Mouse (Mus musculus) lung, embryonic 15.5 days (tissue): ENCODE measurements around the gene Slc44a4. TPM values are rescaled to one million over a fixed set of nuclear protein-coding genes. Genes with fewer than 3 reads are reported as not detected.
A peak's percentile ranks its signal among the peaks of the same experiment; 100 is the strongest.
"Not testable (repeated sequence)": the region's sequence is repeated elsewhere in the genome, so short reads cannot be mapped to it uniquely, and the experiment has no call there.

Source experiments
- ATAC-seq: fragments of 200-750 bp; cut with Nextera tagmentation; 2 replicates; pipeline ENCODE4 v1.8.0; 2017; ENCODE audit warnings: moderate number of reproducible peaks, borderline replicate concordance; ENCODE audit not compliant: low FRiP score, low TSS enrichment; ENCODE audit errors: extremely low read depth
- H3K27ac ChIP-seq: fragments of 300-500 bp; sonication (generic); 2 replicates; pipeline ENCODE4 v1.5.1; 2015; ENCODE audit warnings: moderate library complexity, mild to moderate bottlenecking, inconsistent platforms
- H3K27me3 ChIP-seq: fragments of 300-500 bp; sonication (generic); 2 replicates; pipeline ENCODE4 v1.6.1; 2015; ENCODE audit warnings: inconsistent platforms
- H3K36me3 ChIP-seq: fragments of 300-500 bp; sonication (generic); 2 replicates; pipeline ENCODE4 v1.6.1; 2015; ENCODE audit warnings: inconsistent platforms
- H3K4me1 ChIP-seq: fragments of 300-500 bp; sonication (generic); 2 replicates; pipeline ENCODE4 v1.6.1; 2015; ENCODE audit warnings: inconsistent platforms
- H3K4me2 ChIP-seq: fragments of 300-500 bp; sonication (generic); 2 replicates; pipeline ENCODE4 v1.6.1; 2015; ENCODE audit warnings: inconsistent platforms, mild to moderate bottlenecking, moderate library complexity
- H3K4me3 ChIP-seq: fragments of 300-500 bp; sonication (generic); 2 replicates; pipeline ENCODE4 v1.5.1; 2015; ENCODE audit warnings: mild to moderate bottlenecking, inconsistent platforms
- H3K9ac ChIP-seq: fragments of 300-500 bp; sonication (generic); 2 replicates; pipeline ENCODE4 v1.6.1; 2015; ENCODE audit warnings: inconsistent platforms
- H3K9me3 ChIP-seq: fragments of 300-500 bp; sonication (generic); 2 replicates; pipeline ENCODE4 v1.6.1; 2016; ENCODE audit warnings: inconsistent platforms
- WGBS: fragments of 180-500 bp; shearing (Covaris S2); methylation state at CpG from one replicate; pipeline ENCODE4 v1.1.7; 2015; 5-methylcytosine and 5-hydroxymethylcytosine counted together
- polyA plus RNA-seq: library from polyadenylated mRNA; unstranded; fragments of >200 nt; fragmentation: Nextera tagmentation; extraction: Ambion mirVana; gene quantifications from 2 replicates; pipeline ENCODE4 v1.2.1, GENCODE M21; 2015

Gene Slc44a4
- polyA plus RNA-seq, 1 experiment from 2014 or later: 1.5 TPM

GRCm38 (mm10) chr17:34970850-34971249, 56.6 kb downstream of the Slc44a4 start:
- not testable (repeated sequence) for H3K4me1 ChIP-seq, ATAC-seq
- WGBS: 28% methylated on average over 24 of the region's 37 CpGs

DNA sequence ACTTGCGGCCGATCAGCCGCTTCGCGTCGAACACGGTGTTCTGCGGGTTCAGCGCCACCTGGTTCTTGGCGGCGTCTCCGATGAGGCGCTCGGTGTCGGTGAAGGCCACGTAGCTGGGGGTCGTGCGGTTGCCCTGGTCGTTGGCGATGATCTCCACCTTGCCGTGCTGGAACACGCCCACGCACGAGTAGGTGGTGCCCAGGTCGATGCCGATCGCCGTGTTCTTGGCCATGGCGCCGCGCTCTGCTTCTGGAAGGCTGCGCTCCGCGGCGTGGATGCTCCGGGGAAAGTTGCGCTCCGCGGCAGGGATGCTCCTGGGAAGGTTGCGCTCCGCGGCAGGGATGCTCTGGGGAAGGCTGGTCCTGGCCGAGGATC, 57.4 kb downstream of the Slc44a4 start:
- Histone ChIP-seq H3K4me3 (peak overlapping the region; percentile 44), H3K4me2 (peak overlapping the region; percentile 86), H3K27me3 (peaks cover 26% of the 10 kb centered on the region)
- peak; percentile 34; the same call in 1 of the 2 replicates for ATAC-seq
- H3K9me3 ChIP-seq, H3K27ac ChIP-seq, H3K9ac ChIP-seq, H3K4me1 ChIP-seq, H3K36me3 ChIP-seq: not testable (repeated sequence)
- WGBS: under 1% methylated on average over 27 of the region's 43 CpGs

More at GRCm38 (mm10) chr17:34970850-34971249, 56.6 kb downstream of the Slc44a4 start:
- not testable (repeated sequence) for H3K9me3 ChIP-seq, H3K4me3 ChIP-seq, H3K36me3 ChIP-seq, H3K9ac ChIP-seq, H3K27ac ChIP-seq, H3K4me2 ChIP-seq
- peaks cover 26% of the 10 kb centered on the region for H3K27me3 ChIP-seq

- 2% methylated on average over 33 of the region's 33 CpGs for WGBS
- H3K9me3 ChIP-seq: not testable (repeated sequence)
Observed at GRCm38 (mm10) chr17:34972069-34972749, 57.9 kb downstream of the Slc44a4 start, which contains the start of the genes Hspa1a and Hspa1l. Gene Hspa1a, minus strand, starts transcription at chr17:34972156. Gene Hspa1l, plus strand, starts transcription at chr17:34972703.

DNA sequence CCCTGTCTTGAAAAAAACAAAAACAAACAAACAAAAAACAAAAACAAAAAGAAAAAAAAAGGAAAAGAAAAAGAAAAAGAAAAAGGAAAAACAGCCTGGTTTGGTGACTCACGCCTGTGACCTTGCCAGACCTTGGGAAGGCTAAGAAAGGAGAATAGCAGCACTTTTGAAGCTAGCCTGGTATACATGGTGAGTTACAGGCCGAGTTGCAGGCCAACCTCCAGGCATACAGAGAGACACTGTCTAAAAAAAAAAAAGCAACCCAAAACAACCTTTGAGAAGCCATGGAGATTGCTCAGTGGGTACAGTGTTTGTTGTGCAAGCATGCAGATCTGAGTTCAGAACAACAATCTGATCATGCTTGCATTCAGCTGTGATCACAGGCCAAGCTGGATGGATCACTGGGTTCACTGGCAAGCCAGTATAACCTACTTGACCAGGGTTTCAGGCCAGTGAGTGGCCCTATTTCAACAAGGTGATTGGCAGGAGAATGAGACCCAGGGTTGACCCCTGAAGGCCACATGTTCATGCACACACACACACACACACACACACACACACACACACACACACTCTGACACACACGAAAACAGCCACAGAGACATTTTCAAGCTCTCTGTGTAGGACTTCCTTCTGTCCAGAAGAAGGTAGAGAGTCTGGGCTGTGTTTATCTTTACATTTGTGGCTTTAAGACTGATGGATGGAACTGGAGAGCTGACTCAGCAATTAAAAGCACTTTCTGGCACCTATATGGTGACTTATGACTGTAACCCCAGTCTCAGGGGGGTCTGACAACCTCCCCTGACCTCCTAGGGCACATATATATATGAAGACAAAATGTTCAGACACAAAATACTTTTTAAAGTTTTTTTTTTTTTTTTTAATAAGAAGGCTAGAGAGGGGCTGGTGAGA, 61.6 kb downstream of the Slc44a4 start:
- Histone ChIP-seq H3K9me3 (no peaks in the 10 kb centered on the region), H3K9ac (no peak overlapping the region), H3K27ac (no peak overlapping the region), H3K4me3 (no peak overlapping the region), H3K36me3 (no peaks in the 10 kb centered on the region), H3K4me2 (no peak overlapping the region), H3K4me1 (peaks cover 8% of the 10 kb centered on the region), H3K27me3 (no peaks in the 10 kb centered on the region)
- no peak for ATAC-seq
- WGBS: 67% methylated on average over 3 of the region's 3 CpGs

More at GRCm38 (mm10) chr17:34972069-34972749, 57.9 kb downstream of the Slc44a4 start, which contains the start of the genes Hspa1a and Hspa1l:
- peak within 1 kb of the TSS; percentile 86 for H3K4me2 ChIP-seq
- H3K27me3 ChIP-seq: peaks cover 26% of the 10 kb centered on the region
- ATAC-seq: peak; percentile 94
- H3K4me3 ChIP-seq: peak within 1 kb of the TSS; percentile 44
- H3K9ac ChIP-seq: peak within 1 kb of the TSS; percentile 34
- H3K4me1 ChIP-seq, H3K36me3 ChIP-seq: not testable (repeated sequence)
- peak within 1 kb of the TSS; percentile 61; the same call in 1 of the 2 replicates for H3K27ac ChIP-seq

- Histone ChIP-seq H3K4me3 (no peak overlapping the region), H3K9ac (no peak overlapping the region), H3K9me3 (no peaks in the 10 kb centered on the region), H3K27ac (no peak overlapping the region), H3K4me2 (no peak overlapping the region), H3K27me3 (no peaks in the 10 kb centered on the region), H3K36me3 (no peaks in the 10 kb centered on the region), H3K4me1 (peaks cover 13% of the 10 kb centered on the region)
- no peak for ATAC-seq
- WGBS: 93% methylated on average over 20 of the region's 20 CpGs
Observed at GRCm38 (mm10) chr17:34977000-34977399, 62.7 kb downstream of the Slc44a4 start.

DNA sequence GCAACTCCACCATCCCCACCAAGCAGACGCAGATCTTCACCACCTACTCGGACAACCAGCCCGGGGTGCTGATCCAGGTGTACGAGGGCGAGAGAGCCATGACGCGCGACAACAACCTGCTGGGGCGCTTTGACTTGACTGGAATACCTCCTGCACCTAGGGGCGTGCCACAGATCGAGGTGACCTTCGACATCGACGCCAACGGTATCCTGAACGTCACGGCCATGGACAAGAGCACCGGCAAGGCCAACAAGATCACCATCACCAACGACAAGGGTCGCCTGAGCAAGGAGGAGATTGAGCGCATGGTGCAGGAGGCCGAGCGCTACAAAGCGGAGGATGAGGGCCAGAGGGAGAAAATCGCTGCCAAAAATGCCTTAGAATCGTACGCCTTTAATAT, 64.0 kb downstream of the Slc44a4 start:
- WGBS: 82% methylated on average over 27 of the region's 27 CpGs
- Histone ChIP-seq H3K27me3 (no peaks in the 10 kb centered on the region), H3K4me2 (no peak overlapping the region), H3K36me3 (no peaks in the 10 kb centered on the region), H3K4me1 (peaks cover 14% of the 10 kb centered on the region), H3K9ac (no peak overlapping the region), H3K4me3 (no peak overlapping the region), H3K27ac (no peak overlapping the region), H3K9me3 (no peaks in the 10 kb centered on the region)
- ATAC-seq: no peak

DNA sequence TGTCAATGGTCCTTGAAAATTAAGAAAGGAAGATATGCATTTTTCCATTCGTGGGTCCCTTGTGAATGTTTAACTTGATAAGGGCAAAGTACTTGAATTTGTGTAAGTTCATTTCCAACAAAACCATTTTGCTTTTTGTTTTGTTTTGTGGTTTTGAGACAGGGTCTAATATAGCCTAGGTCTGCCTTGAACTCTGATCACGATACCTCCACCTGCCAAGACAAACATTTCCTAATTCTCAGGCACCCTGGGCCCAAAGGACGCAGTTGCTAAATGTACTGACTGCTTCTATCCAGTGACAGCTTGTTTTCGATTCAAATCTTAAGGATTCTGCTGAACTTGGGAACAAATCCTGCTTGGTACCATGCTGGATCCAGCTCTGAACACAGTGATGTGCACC, 65.4 kb downstream of the Slc44a4 start:
- Histone ChIP-seq H3K27ac (no peak overlapping the region), H3K36me3 (no peaks in the 10 kb centered on the region), H3K9me3 (no peaks in the 10 kb centered on the region), H3K4me3 (no peak overlapping the region), H3K27me3 (no peaks in the 10 kb centered on the region), H3K4me1 (peaks cover 18% of the 10 kb centered on the region), H3K9ac (no peak overlapping the region), H3K4me2 (no peak overlapping the region)
- ATAC-seq: no peak
- 91% methylated on average over 4 of the region's 4 CpGs for WGBS

Other genes with a start within 250 kb of the Slc44a4 start
- gene Tnxb, start 243.9 kb upstream of the Slc44a4 start, polyA plus RNA-seq: 0.59 and 0.77 TPM in 2 replicates
- 0.11 and 0.42 TPM in 2 replicates for gene C4b, start 170.6 kb upstream of the Slc44a4 start, polyA plus RNA-seq
- not detected in 2 replicates for gene Cyp21a1, start 109.9 kb upstream of the Slc44a4 start, polyA plus RNA-seq
- gene Stk19, start 77.5 kb upstream of the Slc44a4 start, polyA plus RNA-seq: 32.7 and 33.7 TPM in 2 replicates
- 63.0 and 63.3 TPM in 2 replicates for gene Dxo, start 77.4 kb upstream of the Slc44a4 start, polyA plus RNA-seq
- 50.8 and 54.0 TPM in 2 replicates for gene Skiv2l, start 64.3 kb upstream of the Slc44a4 start, polyA plus RNA-seq
- 92.6 and 95.7 TPM in 2 replicates for gene Nelfe, start 64.1 kb upstream of the Slc44a4 start, polyA plus RNA-seq
- 2.8 and 3.1 TPM in 2 replicates for gene Cfb, start 51.9 kb upstream of the Slc44a4 start, polyA plus RNA-seq
- 2.6 and 2.7 TPM in 2 replicates for gene Zbtb12, start 35.0 kb upstream of the Slc44a4 start, polyA plus RNA-seq
- not detected in 2 replicates for gene Gm20547, start 32.4 kb upstream of the Slc44a4 start, polyA plus RNA-seq
- gene C2, start 16.2 kb upstream of the Slc44a4 start, polyA plus RNA-seq: 2.6 and 2.9 TPM in 2 replicates
- 64.9 and 69.9 TPM in 2 replicates for gene Ehmt2, start 16.0 kb upstream of the Slc44a4 start, polyA plus RNA-seq
- gene Neu1, start 16.8 kb downstream of the Slc44a4 start, polyA plus RNA-seq: 17.3 and 17.9 TPM in 2 replicates
- gene Hspa1b, start 44.8 kb downstream of the Slc44a4 start, polyA plus RNA-seq: 0.15 and 0.26 TPM in 2 replicates
- not detected in 2 replicates for gene Gm20481, start 55.4 kb downstream of the Slc44a4 start, polyA plus RNA-seq
- gene Hspa1a, start 57.7 kb downstream of the Slc44a4 start, polyA plus RNA-seq: 3.4 and 3.8 TPM in 2 replicates
- 0.45 and 0.79 TPM in 2 replicates for gene Hspa1l, start 58.2 kb downstream of the Slc44a4 start, polyA plus RNA-seq
- gene Lsm2, start 67.4 kb downstream of the Slc44a4 start, polyA plus RNA-seq: 210 and 216 TPM in 2 replicates
- gene Vars, start 86.5 kb downstream of the Slc44a4 start, polyA plus RNA-seq: 128 and 129 TPM in 2 replicates
- 0.14 and 0.25 TPM in 2 replicates for gene Vwa7, start 102.1 kb downstream of the Slc44a4 start, polyA plus RNA-seq
- 7.2 and 7.7 TPM in 2 replicates for gene Sapcd1, start 113.5 kb downstream of the Slc44a4 start, polyA plus RNA-seq
- gene Msh5, start 132.3 kb downstream of the Slc44a4 start, polyA plus RNA-seq: 4.4 TPM in 2 replicates
- gene Clic1, start 135.5 kb downstream of the Slc44a4 start, polyA plus RNA-seq: 283 and 300 TPM in 2 replicates
- 330 and 333 TPM in 2 replicates for gene Ddah2, start 144.6 kb downstream of the Slc44a4 start, polyA plus RNA-seq
- gene Ly6g6c, start 150.9 kb downstream of the Slc44a4 start, polyA plus RNA-seq: 0.36 and 0.39 TPM in 2 replicates
- 0.67 and 0.93 TPM in 2 replicates for gene Mpig6b, start 151.7 kb downstream of the Slc44a4 start, polyA plus RNA-seq
- 0.96 and 1.2 TPM in 2 replicates for gene Ly6g6e, start 162.4 kb downstream of the Slc44a4 start, polyA plus RNA-seq
- gene Ly6g6d, start 163.6 kb downstream of the Slc44a4 start, polyA plus RNA-seq: 5.2 and 6.7 TPM in 2 replicates
- 0.23 and 0.51 TPM in 2 replicates for gene Ly6g6f, start 171.1 kb downstream of the Slc44a4 start, polyA plus RNA-seq
- gene Abhd16a, start 174.8 kb downstream of the Slc44a4 start, polyA plus RNA-seq: 94.8 and 95.6 TPM in 2 replicates
- not detected in 2 replicates for gene Ly6g5c, start 193.8 kb downstream of the Slc44a4 start, polyA plus RNA-seq
- 0.79 and 0.95 TPM in 2 replicates for gene Ly6g5b, start 201.0 kb downstream of the Slc44a4 start, polyA plus RNA-seq
- 17.7 and 18.0 TPM in 2 replicates for gene Gpank1, start 207.0 kb downstream of the Slc44a4 start, polyA plus RNA-seq
- 265 TPM in 2 replicates for gene Csnk2b, start 207.6 kb downstream of the Slc44a4 start, polyA plus RNA-seq
- 9.6 and 9.7 TPM in 2 replicates for gene D17H6S53E, start 211.9 kb downstream of the Slc44a4 start, polyA plus RNA-seq
- gene Apom, start 217.6 kb downstream of the Slc44a4 start, polyA plus RNA-seq: 1.0 and 3.9 TPM in 2 replicates
- gene Bag6, start 220.7 kb downstream of the Slc44a4 start, polyA plus RNA-seq: 48.6 and 51.2 TPM in 2 replicates